Mouse (Mus musculus) liver (tissue): ENCODE measurements at regions not wholly inside any gene's neighbourhood (a gene's known extent, or its start where the extent isn't known, plus 50 kb on each side); places are given as distances from the start of the nearest gene placed in this dataset.
A peak's percentile ranks its signal among the peaks of the same experiment; 100 is the strongest.
"Not testable (repeated sequence)": the region's sequence is repeated elsewhere in the genome, so short reads cannot be mapped to it uniquely, and the experiment has no call there.

Source experiments
- DNase-seq: peaks from one replicate; pipeline ENCODE4 v3.0.0-alpha.2; 2020; ENCODE audit warnings: mixed read lengths

DNA sequence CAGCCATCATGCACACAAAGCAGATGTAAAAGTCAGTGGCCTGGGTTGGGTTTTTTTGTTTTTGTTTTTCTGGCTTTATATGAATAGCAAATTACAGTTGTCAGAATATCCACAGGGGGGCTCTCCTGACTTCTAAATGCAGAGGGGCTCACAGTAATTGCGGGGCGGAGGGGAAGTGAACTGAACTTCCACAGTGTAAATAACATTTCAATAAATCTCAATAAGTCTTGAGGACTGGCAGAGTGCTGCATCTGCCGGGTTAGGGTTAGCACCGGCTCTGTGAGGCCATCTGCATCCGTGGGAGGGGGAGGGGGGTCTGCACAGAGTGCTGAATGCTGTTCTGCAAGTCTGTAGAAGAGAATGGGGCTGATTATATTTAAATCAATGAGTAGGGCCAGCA lies 50.3 kb upstream of the Arl4c start:
- no peak for DNase-seq

DNA sequence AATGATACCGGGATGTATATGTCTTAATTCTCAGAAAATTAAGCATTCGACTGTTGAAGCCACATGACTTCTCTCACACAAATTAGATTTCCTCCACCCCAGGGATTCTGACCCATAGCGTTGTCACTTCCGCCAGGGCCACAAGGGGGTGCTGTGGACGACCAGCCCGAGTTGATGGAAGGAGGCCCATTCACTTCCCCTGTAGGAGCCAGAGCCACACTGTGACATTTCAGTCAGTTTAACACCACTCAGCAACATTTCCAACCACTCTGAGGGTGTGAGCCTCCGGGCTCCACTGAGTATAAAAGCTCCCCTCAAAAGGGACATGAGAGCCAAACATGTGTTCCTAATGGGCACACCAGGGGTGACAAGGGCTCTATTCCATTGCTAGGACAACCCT lies 54.6 kb upstream of the Arl4c start:
- DNase-seq: peak; percentile 22

- no peak for DNase-seq
Measured at GRCm38 (mm10) chr1:88757162-88757561, 55.1 kb upstream of the Arl4c start.

DNA sequence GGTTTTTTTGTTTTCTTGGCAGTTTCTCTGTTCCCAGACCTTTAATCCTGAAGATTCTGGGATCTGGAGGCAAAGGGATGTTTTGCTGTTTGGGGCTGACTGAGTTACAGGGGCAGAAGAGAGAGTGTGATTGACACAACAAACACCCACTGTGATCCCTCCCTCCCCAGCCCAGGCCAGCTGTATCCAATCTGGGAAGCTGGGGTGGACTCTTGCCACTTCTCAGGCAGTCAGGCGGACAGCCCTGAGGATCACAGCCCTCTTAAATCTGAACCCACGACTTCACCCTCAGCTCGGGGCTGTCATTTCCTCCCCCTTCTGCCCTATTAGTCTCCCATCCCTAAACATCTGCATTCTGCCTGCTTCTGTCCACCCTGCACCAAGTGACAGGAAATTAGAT lies 55.7 kb upstream of the Arl4c start:
- DNase-seq: no peak

DNA sequence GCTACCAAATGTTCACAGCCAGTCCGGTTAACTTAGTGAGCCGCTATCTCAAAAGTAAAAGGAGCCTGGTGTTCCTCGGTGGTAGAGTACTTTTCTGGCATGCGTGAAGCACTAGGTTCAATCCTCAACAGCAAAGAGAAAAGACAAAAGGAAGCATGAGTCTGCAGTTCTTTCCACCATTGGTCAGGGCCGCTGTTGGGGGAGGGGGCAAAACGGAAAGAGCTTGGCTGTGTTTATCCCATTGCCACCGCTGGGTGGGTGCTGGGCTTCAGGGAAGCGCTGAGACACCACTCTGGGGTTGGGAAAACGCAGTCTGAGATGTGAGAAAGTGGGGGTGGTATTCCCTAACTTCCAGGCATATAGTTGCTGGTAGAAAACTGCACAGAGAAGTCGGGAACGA lies 58.6 kb upstream of the Arl4c start:
- DNase-seq: peak; percentile 43

DNA sequence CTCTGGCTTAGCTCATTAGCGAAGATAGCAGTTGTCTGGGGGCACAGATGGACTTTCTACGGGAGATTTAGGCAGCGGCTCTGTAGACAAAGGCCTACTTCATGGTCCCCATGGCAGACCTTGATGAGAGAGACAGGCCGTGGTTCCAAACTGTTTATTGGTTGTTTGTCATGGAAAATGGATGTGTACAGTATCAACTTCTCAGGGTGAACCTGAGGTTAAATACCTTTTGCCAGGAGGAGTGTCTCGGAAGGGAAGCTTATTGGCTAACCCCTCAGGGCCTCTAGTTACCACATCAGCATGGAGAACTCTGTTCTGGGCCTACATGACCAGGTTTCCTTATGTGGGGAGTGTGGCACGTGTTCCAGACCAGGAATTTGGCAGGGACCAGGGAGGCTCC lies 59.1 kb upstream of the Arl4c start:
- DNase-seq: no peak

- peak; percentile 26 for DNase-seq
Measured at GRCm38 (mm10) chr1:88763725-88764364, 61.8 kb upstream of the Arl4c start.

DNA sequence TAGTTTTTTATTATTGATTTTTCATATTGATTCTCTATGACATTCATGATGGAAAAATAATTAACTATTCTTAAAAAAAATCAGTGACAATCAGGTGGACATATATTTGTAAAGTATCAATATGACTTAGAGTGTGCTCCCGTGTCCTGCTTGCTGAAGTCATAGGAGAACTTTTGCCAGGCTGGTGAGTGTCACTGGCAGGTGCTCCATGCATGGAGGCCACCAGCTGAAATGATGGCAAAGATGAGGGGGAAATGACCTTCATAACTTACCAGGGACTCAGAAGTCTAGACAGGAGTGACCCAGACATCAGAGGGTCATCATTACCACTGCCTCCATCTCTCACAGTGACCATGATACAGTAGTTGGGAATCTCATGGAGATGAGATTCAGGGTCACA lies 62.5 kb upstream of the Arl4c start:
- no peak for DNase-seq

GRCm38 (mm10) chr1:88777009-88777408 lies 75.0 kb upstream of the Arl4c start:
- DNase-seq: no peak

GRCm38 (mm10) chr1:88780262-88780661 lies 78.2 kb upstream of the Arl4c start:
- no peak for DNase-seq

GRCm38 (mm10) chr1:88783083-88783482 lies 81.1 kb upstream of the Arl4c start:
- DNase-seq: no peak

GRCm38 (mm10) chr1:88784866-88785620 lies 83.0 kb upstream of the Arl4c start:
- DNase-seq: no peak

GRCm38 (mm10) chr1:88786066-88786465 lies 84.0 kb upstream of the Arl4c start:
- DNase-seq: no peak

DNA sequence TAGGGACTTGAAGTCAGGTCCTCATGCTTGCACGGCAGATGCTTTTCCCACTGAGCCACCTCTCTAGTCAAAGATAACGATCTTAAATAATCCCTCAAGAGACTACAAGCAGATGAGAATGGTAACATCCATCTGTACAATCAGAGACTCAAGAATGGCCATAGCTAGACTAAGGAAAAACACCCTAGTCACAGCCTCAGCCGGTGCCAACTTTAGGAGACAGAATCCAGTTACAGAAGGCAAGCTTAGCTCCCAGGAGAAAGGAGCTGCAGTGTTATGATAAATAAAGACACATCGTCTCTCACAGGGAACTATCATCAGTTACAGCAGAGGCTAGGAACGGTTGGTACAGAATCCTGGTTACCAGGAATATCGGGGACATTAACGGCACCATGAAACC lies 88.7 kb upstream of the Arl4c start:
- DNase-seq: no peak

GRCm38 (mm10) chr1:88794926-88795325 lies 92.9 kb upstream of the Arl4c start:
- no peak for DNase-seq

GRCm38 (mm10) chr1:88798473-88798872 lies 96.5 kb upstream of the Arl4c start:
- DNase-seq: no peak

GRCm38 (mm10) chr1:88798874-88799273 lies 96.9 kb upstream of the Arl4c start:
- no peak for DNase-seq

- no peak for DNase-seq
Measured at GRCm38 (mm10) chr1:88799343-88799742, 97.3 kb upstream of the Arl4c start.

- no peak for DNase-seq
Measured at GRCm38 (mm10) chr1:88799789-88800188, 97.8 kb upstream of the Arl4c start.

DNA sequence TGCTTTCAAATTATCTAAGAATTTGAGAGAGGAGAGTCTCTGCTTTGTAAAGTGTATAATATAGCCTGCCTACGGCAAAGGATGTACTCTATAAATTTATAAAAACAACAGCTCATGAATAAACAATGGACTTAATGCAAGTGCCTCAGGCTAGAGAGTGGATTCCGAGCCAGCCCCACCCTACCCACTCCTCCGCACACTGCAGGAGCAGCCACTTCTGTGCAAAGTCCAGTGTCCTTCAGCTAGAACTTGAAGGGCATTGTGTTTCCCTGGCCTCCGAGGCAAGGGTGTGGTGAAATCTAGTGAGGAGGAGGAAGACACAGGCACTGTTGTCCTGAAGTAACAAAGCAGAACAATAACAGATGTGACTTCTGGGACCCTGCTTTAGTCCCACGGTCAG lies 98.4 kb upstream of the Arl4c start:
- DNase-seq: no peak

DNA sequence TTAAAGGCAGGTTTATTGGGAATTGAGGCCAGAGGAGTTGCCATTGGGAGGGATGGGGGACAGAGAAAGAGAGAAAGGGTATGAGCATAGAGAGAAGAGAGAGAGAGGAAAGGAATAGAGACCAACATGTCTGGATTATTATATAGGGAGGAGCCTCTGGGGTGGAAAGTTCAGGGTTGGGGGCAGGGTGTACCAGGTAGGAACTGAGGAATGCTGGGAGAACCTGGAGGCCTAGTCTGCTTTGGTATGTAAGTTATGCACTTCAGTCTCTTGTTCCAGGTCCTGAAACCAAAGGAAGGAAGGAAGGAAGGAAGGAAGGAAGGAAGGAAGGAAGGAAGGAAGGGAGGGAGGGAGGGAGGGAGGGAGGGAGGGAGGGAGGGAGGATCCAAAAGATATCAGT lies 99.1 kb upstream of the Arl4c start:
- DNase-seq: not testable (repeated sequence)

- peak; percentile 7 for DNase-seq
Measured at GRCm38 (mm10) chr1:88806960-88807359, 104.9 kb upstream of the Arl4c start.

DNA sequence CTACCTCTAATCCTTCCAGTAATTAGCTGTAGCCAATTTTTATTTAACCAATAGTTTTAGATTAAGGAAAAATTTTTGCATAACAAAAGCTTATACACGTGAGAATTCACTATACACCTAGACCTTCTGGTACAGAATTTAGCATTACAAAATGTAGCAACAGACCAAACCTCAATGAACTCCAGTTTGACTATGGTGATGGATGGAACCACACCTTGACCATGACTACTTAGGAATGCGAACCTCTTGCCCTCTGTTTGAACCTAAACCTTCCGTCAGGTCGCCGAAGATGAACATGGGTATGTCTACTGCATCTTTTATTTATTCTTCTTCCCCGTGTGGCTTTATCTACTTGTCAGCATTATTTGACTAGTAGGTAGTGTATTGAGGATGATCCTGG lies 105.9 kb upstream of the Arl4c start:
- no peak for DNase-seq

GRCm38 (mm10) chr1:88808508-88808907 lies 106.5 kb upstream of the Arl4c start:
- no peak for DNase-seq

- DNase-seq: no peak
Measured at GRCm38 (mm10) chr1:88809756-88810155, 107.7 kb upstream of the Arl4c start.
